Mouse (Mus musculus): ENCODE data around the gene Vasn. TPM values are rescaled to one million over a fixed set of nuclear protein-coding genes. Genes with fewer than 3 reads are reported as not detected.
"Not testable (repeated sequence)": the region's sequence is repeated elsewhere in the genome, so short reads cannot be mapped to it uniquely, and the experiment has no call there.

Gene Vasn
- total RNA-seq, 1 experiment from 2014 or later: 9.3 TPM

DNA sequence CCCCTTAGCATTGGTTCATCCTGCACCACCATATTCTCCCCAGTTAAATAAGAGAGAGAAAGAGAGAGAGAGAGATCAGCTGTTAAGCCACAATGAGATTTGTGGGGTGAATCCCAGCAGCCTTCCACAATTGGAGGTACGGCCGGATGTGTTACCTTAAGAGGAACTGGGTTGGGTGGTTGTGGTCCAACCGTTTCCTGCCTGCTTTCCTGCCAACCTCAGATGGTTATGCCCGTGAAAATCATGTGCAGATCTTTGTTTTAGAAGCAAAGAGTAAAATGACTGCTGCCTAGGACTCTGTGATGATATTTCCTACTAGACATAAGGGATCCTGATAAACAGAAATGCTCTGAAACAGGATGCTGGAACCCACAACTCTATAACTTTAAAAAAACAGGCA is 34.4 kb downstream of the Vasn start:
- no peak for DNase-seq

DNA sequence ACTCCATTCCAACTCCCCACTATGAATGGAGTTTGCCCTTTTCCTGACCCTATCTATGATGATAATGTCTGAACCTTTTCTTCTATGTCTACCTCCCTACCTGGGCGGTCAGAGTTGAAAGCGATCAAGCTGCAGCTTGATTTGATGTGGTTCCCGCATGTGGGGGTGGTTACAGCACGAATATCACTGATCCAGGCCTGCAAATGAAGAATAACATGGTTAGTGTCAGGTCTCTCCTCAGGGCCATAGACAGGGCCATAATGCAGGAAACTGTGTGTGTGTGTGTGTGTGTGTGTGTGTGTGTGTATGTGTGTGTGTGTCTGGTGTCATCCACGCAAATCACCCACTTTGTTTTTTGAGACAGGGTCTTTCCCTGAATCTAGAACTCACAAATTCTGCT is 37.1 kb downstream of the Vasn start:
- no peak for DNase-seq

DNA sequence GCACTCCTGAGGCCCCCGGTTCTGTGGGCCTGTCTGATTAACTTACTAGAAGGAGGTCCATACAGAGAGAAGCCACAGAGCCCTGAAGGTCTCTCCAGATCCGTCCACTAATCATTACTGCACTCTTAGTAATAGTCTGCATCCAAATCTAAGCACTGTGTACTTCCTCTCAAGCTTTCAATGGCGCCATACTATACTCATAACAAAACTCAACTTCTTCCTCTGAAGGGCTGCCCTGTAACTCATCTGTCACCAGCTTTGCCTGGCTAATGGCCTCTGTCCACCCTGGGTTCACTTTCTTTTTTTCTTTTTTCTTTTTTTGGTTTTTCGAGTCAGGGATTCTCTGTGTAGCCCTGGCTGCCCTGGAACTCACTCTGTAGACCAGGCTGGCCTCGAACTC is 38.3 kb downstream of the Vasn start:
- no peak for DNase-seq

DNA sequence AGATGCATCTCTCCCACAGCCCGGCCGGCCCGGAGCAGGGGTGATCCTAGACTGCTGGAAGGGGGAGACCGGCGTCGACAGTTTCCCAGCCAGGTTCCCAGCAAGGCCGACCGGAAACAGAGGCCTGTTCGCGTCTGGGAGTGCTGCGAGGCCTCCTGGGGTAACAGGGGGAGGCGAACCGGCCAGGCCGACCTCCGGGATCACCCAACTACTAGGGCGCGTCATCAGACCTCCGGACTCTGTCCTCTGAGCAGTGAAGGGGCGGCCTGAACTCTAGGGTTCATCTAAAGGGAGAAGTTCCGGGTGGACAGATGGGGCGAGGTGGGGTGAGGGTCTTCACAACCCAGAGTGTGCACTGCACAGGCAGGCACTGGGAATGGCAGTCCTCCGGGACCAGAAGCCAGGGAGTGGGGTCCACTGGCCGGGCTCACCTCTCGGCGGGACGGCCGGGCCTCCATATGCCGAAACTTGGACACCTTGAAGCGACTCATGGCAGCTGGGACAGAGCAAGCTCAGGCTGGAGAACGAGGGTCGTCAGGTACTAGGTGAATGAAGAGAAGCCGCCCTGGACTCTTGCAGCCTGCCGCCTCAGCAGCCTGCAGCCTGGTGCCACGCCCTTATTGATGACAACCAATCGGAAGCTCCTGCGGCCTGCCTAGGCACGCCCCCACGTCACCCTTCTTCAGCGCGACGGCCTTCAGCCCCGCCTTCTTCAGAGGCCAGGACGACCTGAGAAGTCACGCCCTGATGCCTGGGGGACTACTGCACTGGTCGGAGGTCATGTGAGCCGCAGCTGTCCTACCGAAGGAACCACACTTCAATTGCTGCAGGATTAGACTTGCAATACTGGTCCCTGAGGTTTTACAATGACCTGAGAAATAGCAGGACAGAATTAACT is 39.6 kb downstream of the Vasn start, which contains the start of gene Coro7:
Coro7 (minus strand) TSS at position 657 of the 898 bp plus-strand sequence.
- DNase-seq: peak; percentile 89

DNA sequence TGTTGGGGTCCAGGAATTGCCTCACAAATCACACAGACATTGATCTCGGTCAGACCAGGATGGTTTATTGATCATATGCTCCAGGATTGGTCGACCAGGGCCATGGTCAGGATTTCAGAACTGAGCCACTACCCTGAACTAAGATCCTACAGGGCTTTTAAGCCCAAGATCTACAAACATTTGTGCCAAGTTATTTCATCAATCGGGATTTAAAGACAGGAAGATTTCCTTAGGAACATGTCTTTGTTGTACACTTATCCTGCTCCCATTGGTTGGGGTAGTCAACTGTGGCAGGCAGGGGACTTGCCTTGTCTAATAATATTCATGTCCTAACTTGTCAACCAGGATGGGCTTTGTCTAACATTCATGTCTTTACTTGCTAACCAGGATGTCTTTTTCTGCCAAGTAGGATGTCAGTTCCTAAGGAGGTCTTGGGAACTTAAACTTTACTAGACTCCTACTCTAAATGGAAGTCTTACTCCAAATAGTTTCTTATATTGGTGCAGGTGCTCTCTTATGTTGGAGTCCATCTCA is 41.2 kb downstream of the Vasn start:
- DNase-seq: not testable (repeated sequence)

DNA sequence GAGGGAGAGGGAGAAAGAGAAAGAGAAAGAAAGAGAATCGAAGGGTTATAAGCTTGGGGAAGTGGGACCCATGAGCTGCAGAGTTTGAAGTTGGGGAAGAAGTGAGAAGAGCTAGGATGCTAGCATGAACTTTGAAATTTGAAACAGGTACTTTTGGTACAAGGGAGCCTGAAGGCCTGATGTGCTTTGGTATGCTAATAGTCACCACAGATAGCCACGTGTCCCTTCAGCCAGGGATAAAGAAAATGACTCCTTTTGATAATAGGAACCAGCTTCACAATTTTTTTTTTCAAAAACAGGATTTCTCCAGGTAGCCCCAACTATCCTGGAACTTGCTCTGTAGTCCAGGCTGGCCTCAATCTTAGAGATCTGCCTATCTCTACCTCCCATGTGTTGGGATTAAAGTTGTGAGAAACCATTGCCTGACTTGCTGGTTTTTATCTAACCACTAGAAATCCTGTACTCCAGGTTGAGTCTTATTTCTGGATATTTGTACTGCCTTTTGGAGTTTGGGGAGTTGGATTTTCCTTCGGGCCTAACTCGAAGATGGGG is 43.0 kb downstream of the Vasn start:
- DNase-seq: no peak

DNA sequence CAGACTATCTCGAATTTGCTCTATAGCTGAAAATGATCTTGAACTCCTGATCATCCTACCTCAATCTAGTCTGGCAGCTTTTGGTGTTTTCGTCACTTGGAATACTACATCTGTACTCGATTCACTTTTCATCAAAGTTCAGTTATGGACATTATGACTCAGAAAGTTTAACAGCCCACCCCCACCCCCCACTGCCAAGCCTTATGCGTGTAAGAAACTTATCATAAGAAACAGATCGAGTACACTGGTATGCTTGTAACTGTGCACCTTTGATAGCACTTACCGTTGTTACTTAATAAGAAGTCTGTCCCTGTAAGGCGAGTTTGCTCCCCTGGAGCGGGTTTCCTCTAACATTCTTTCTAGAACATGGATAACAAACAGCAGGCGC is 43.4 kb downstream of the Vasn start:
- no peak for DNase-seq

DNA sequence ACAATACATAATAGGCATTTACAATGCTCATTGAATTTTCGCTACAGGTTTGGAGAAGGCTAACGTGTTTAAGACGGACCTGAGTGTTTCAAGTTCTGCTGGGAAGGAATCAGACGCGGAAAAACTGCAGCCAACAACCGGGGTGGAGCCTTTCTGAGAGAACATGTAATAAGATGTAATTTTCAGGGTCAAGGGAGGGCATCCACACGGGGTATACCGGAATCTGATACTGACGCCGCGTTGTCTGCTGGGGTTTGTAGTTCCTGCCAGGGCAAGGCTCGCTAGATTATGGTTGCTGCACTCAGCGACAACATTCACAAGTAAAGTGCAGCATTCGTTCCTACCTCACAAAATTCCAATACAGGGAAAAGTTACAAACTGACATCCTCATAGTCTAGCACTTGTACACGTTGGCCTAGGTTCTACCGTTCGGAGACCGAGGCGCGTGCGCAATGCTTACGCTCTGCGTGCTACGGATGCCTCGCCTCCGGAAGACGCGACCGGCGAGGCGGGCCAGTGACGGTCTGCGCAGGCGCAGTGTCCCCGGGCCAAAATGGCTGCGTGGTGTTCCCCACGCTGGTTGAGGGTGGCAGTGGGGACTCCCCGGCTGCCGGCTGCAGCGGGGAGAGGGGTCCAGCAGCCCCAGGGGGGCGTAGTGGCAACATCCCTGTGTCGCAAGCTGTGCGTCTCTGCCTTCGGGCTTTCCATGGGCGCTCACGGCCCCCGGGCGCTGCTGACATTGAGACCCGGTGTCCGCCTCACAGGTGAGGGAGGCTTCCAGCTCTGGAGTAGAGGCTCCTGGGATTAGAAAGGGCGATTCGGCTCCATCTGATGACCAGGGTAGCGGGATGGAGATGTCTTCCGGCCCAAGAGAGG is 44.1 kb downstream of the Vasn start:
- peak; percentile 99 for DNase-seq

DNA sequence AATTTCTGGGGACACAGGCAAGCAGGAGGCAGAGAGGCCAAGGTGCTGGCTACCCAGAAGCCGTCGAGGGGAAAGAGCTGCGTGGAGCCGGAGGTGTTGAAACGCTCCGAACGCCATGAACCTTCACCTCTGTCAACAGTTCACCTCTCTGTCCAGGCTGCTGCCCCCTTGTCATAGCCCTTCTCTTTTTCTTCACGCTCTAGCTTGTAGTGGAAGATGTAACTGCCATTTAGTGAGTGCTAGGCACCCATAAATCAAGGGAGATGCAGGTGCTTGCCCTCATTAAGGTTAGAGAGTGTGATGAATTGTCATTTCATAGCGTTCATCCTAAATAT is 44.7 kb downstream of the Vasn start:
- DNase-seq: no peak

DNA sequence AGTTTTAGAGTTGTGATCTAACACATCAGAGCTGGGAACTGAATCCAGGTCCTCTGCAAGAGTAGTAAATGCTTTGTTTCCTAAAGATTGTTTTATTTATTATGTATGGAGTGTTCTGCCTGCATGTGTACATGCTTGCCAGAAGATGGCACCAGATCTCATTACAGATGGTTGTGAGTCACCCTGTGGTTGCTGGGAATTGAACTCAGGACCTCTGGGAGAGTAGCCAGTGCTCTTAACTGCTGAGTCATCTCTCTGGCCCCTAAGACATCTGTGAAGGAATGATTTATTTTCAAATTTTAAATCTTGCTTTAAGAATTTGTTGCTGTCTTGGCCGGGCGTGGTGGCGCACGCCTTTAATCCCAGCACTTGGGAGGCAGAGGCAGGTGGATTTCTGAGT is 49.6 kb downstream of the Vasn start:
- not testable (repeated sequence) for DNase-seq

Other genes starting within 250 kb of the Vasn start
- gene Adcy9, start 219.4 kb upstream of the Vasn start, total RNA-seq (2021): 59.2 and 85.6 TPM in 2 replicates
- gene Srl, start 98.1 kb upstream of the Vasn start, total RNA-seq (2021): 8.0 and 11.9 TPM in 2 replicates
- 8.3 and 10.4 TPM in 2 replicates for gene Tfap4, start 80.1 kb upstream of the Vasn start, total RNA-seq (2021)
- gene Glis2, start 45.2 kb upstream of the Vasn start, total RNA-seq (2021): 17.1 and 23.0 TPM in 2 replicates
- 81.9 and 83.4 TPM in 2 replicates for gene Pam16, start 15.0 kb upstream of the Vasn start, total RNA-seq (2021)
- 117 and 125 TPM in 2 replicates for gene Dnaja3, start within 50 bp of the Vasn start, total RNA-seq (2021)
- 36.2 and 39.7 TPM in 2 replicates for gene Coro7, start 39.8 kb downstream of the Vasn start, total RNA-seq (2021)
- gene Nmral1, start 79.4 kb downstream of the Vasn start, total RNA-seq (2021): 7.0 and 9.1 TPM in 2 replicates
- 105 and 106 TPM in 2 replicates for gene Hmox2, start 86.4 kb downstream of the Vasn start, total RNA-seq (2021)
- 103 and 116 TPM in 2 replicates for gene Cdip1, start 150.4 kb downstream of the Vasn start, total RNA-seq (2021)
- not detected in 2 replicates for gene 4930562C15Rik, start 195.5 kb downstream of the Vasn start, total RNA-seq (2021)
- gene Ubald1, start 240.4 kb downstream of the Vasn start, total RNA-seq (2021): 41.3 and 44.3 TPM in 2 replicates
- 75.1 and 85.4 TPM in 2 replicates for gene Mgrn1, start 246.3 kb downstream of the Vasn start, total RNA-seq (2021)